ENCODE assay signal across 9 mouse cellular contexts in the genomic region with DNA sequence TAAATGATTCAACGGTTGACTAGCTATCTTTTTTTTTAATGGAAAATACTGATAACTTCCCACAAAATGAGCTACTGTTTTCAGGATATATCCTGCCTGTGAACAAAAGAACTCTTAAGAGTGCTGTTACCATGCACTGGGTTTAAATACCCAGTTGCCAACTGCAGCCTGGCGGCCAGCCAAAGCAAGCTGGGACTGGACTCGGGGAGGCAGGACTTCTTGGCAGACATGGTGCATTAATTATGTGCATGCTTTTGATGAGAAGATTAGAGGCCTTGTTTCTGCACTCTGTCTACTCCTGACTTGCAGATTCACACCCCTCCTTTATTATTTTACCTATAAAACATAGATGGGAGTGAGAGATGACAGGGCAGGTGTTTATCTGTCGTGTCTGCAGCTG. TPM values are rescaled to one million over a fixed set of nuclear protein-coding genes. Genes with fewer than 3 reads are reported as not detected.
DNase-seq lines count a peak whose midpoint lies in the region; ATAC-seq and TF ChIP-seq lines count a peak whose summit lies in the region.
"Had no signal": no experiment of that assay in that cellular context is flagged by ENCODE, and none has a peak within 500 bp of the region (broad histone marks: within the 10 kb centered on the region; RNA-seq: fewer than 3 reads in every experiment).

No protein-coding gene starts in this region.

- DNase-seq in embryonic facial prominence, embryonic 10.5 days (ENCODE audit: low spot score) = no peak
- peak; percentile 39 to 64 for DNase-seq in cerebellum, postnatal 25 days
- DNase-seq in heart, adult 8-10 months (ENCODE audit: low spot score) = peak; percentile 65
- peak; percentile 94 to 96 for DNase-seq in kidney, postnatal 25 days
- DNase-seq in lung, embryonic 14.5 days = peak; percentile 84
- peak; percentile 69 to 75 for DNase-seq in right cerebral cortex, adult 2 months (ENCODE audit: low spot score in 2 of 2)
- DNase-seq in B cell, adult 2 months = no peak

- WGBS in embryonic facial prominence, embryonic 12.5 days = 53% methylated on average over 4 of the region's 4 CpGs
- 82% methylated on average over 4 of the region's 4 CpGs for WGBS in embryonic facial prominence, embryonic 10.5 days
- WGBS in lung, embryonic 14.5 days = 42% methylated on average over 4 of the region's 4 CpGs

- H3K36me3 ChIP-seq in embryonic facial prominence, embryonic 12.5 days = no peaks in the 10 kb centered on the region
- H3K36me3 ChIP-seq in embryonic facial prominence, embryonic 10.5 days (replicated peaks) = no peaks in the 10 kb centered on the region
- H3K36me3 ChIP-seq in lung, embryonic 14.5 days (ENCODE audit: insufficient read depth) = no peaks in the 10 kb centered on the region

- peak overlapping the region; percentile 50; the same call in 1 of the 2 replicates for H3K27ac ChIP-seq in embryonic facial prominence, embryonic 12.5 days
- H3K27ac ChIP-seq in embryonic facial prominence, embryonic 10.5 days (replicated peaks) = no peak overlapping the region
- no peak overlapping the region for H3K27ac ChIP-seq in lung, embryonic 14.5 days (ENCODE audit: low read depth)

- peaks cover 12% of the 10 kb centered on the region; the same call in 1 of the 2 replicates for H3K4me1 ChIP-seq in embryonic facial prominence, embryonic 12.5 days
- H3K4me1 ChIP-seq in embryonic facial prominence, embryonic 10.5 days = peaks cover 5% of the 10 kb centered on the region; the same call in 1 of the 2 replicates
- H3K4me1 ChIP-seq in lung, embryonic 14.5 days (ENCODE audit: insufficient read depth) = no peaks in the 10 kb centered on the region; the same call in 1 of the 2 replicates

- H3K4me2 ChIP-seq in embryonic facial prominence, embryonic 12.5 days (replicated peaks) = no peak overlapping the region
- H3K4me2 ChIP-seq in lung, embryonic 14.5 days = no peak overlapping the region

- no peaks in the 10 kb centered on the region for H3K9me3 ChIP-seq in embryonic facial prominence, embryonic 12.5 days
- peaks cover 4% of the 10 kb centered on the region; the same call in 1 of the 2 replicates for H3K9me3 ChIP-seq in embryonic facial prominence, embryonic 10.5 days
- H3K9me3 ChIP-seq in lung, embryonic 14.5 days (ENCODE audit: low read depth, low read length) = no peaks in the 10 kb centered on the region

- no peak overlapping the region for H3K9ac ChIP-seq in embryonic facial prominence, embryonic 12.5 days
- H3K9ac ChIP-seq in lung, embryonic 14.5 days = no peak overlapping the region

- H3K4me3 ChIP-seq in embryonic facial prominence, embryonic 12.5 days = no peak overlapping the region
- H3K4me3 ChIP-seq in embryonic facial prominence, embryonic 10.5 days = no peak overlapping the region
- no peak overlapping the region for H3K4me3 ChIP-seq in lung, embryonic 14.5 days (ENCODE audit: low read depth, low read length)
- H3K4me3 ChIP-seq: myocyte had no signal

- H3K27me3 ChIP-seq in embryonic facial prominence, embryonic 12.5 days = no peaks in the 10 kb centered on the region
- no peaks in the 10 kb centered on the region for H3K27me3 ChIP-seq in embryonic facial prominence, embryonic 10.5 days (replicated peaks; ENCODE audit: low read depth, poor library complexity, severe bottlenecking)
- H3K27me3 ChIP-seq in lung, embryonic 14.5 days (ENCODE audit: insufficient read depth, low read length) = no peaks in the 10 kb centered on the region

- TF ChIP-seq CTCF in lung, embryonic 14.5 days (IDR thresholded peaks at IDR 0.05; ENCODE audit: low read depth) = no peak

- no peak for ATAC-seq in embryonic facial prominence, embryonic 12.5 days (ENCODE audit: insufficient number of reproducible peaks, insufficient read depth, low FRiP score, low TSS enrichment)
- ATAC-seq in lung, embryonic 14.5 days (ENCODE audit: insufficient read depth) = no peak

RNA-seq across cellular contexts. Expression of gene Gpcpd1, which starts 5.3 kb away (rescaled TPM):
- 59.8 and 61.8 TPM in 2 replicates for polyA plus RNA-seq in embryonic facial prominence, embryonic 12.5 days (2016; fragmentation: Nextera tagmentation; extraction: Ambion mirVana)
- 28.6 and 33.3 TPM in 2 replicates for polyA plus RNA-seq in embryonic facial prominence, embryonic 10.5 days (2016; fragmentation: Nextera tagmentation; extraction: Ambion mirVana)
- total RNA-seq in heart, adult 8-10 months (2022) = 100 to 1,000 TPM; 161 to 308 (median 228) TPM
- 33.1 and 39.7 TPM in 2 replicates for polyA plus RNA-seq in lung, embryonic 14.5 days (2014; fragmentation: Nextera tagmentation; extraction: Ambion mirVana)

Comparison
In these comparisons a context has a peak if more than half of its experiments do, and no peak if none do; other contexts are left out.
1. DNase-seq: peak in cerebellum, postnatal 25 days (2 of 2), heart, adult 8-10 months (single experiment), kidney, postnatal 25 days (2 of 2), lung, embryonic 14.5 days (single experiment) and right cerebral cortex, adult 2 months (2 of 2); none in embryonic facial prominence, embryonic 10.5 days (single experiment) and B cell, adult 2 months (0 of 2).